Mouse (Mus musculus): ENCODE results near the gene E130309D02Rik.
A peak's percentile ranks its signal among the peaks of the same experiment; 100 is the strongest.

DNA sequence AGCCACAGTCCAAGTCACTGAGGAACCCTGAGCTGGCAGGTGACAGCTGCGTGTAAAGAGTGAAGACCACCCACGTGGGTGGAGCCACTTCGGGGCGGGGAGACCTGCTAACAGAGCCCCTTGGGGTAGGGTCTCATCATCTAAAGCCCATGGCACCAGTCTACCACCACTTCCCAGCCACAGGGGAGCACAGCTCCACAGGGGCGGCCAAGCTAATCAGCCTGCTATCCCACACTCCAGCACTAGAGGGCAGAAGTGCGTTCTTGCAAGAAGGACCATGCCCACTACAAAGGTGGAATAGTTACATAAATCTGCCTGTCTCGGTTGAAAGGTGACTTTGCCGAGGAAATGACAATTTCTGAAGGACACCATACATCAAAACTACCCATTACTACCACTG lies 3.3 kb downstream of the E130309D02Rik start:
- TF ChIP-seq CTCF (IDR thresholded peaks at IDR 0.05; ENCODE audit: low read depth): peak; percentile 97
- TF ChIP-seq EP300 (IDR thresholded peaks at IDR 0.05; ENCODE audit: low read depth): no peak

Measured in liver, embryonic 14.5 days (tissue).